Mouse (Mus musculus): Measurements from ENCODE around the gene Zfp51.
"Not testable (repeated sequence)": the region's sequence is repeated elsewhere in the genome, so short reads cannot be mapped to it uniquely, and the experiment has no call there.

The Zfp51 gene

DNA sequence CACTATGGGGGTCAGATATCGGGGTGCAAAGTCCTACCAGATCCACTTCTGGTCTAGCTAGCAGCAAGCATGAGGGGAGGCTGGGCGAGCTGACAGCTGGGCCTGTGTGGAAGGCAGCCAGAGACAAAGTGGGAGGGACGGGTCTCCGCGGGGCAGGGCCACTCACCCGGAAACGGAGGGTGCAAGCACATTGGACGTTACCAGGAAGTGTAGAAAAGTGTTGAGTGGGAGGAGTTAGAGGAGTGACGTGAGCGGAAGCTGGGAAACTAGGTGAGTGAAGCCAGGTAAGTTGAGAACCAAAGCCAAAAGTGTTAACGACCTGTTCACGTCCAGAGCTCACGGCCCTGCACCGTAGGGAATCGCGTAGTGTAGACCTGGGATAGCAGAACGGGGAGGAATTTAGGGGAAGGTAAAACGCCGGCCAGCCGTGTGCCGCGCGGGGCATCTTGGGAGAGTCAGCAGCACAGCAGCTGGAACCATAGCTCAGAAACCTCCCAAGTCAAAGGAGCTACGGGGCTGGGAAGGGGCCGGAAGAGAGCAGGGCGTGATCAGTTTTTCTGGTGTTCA is at the start of gene Zfp51:
Gene Zfp51, plus strand, starts transcription at position 237 of the 567 bp plus-strand sequence.
- peak; percentile 89 for DNase-seq (ENCODE audit: extremely low spot score)

DNA sequence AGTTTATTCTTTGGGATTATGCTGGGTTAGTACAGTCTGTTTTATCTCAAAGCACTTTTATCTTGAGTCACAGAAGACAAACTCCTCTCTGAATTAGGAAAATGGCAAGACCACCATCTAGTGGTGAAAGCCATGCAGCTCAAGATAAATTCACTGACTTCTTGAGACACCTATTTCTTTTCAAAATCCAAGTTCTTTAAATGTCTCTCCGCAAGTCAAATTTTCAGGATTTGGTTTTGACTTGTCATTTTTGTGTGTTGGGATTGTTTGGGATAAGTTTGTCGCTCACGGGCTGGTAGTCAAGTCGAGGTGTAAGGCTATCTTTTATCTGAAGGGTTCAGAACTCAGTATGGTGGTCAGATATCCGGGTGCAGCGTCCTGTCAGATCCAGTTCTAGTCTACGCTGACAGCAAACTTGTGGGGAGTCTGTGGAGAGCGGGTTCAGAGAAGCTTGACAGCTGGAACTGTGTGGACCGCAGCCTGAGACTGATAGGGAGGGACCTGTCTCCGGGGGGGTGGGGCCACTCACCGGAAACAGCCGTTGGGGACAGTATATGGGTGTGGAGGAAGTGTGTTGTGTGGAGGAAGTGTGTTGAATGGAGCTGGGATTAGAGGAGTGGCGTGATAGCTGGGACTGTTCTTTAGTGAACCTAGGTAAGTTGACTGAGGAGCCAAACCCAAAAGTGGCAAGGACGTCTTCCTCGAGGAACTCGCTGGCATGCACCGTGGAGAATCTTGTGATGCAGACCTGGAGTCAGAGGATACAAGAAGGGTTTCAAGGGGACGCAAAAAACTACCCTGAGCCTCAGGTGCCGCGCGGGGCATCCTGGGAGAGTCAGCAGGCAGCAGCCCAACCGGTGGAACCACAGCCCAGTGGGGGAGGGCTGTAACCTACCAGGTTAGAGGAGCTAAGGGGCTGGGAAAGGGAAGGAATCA is 27.2 kb upstream of the Zfp51 start, which contains the start of gene Zfp54:
Gene Zfp54, plus strand, starts transcription at position 564 of the 936 bp plus-strand sequence.
- peak; percentile 67 for DNase-seq (ENCODE audit: extremely low spot score)

DNA sequence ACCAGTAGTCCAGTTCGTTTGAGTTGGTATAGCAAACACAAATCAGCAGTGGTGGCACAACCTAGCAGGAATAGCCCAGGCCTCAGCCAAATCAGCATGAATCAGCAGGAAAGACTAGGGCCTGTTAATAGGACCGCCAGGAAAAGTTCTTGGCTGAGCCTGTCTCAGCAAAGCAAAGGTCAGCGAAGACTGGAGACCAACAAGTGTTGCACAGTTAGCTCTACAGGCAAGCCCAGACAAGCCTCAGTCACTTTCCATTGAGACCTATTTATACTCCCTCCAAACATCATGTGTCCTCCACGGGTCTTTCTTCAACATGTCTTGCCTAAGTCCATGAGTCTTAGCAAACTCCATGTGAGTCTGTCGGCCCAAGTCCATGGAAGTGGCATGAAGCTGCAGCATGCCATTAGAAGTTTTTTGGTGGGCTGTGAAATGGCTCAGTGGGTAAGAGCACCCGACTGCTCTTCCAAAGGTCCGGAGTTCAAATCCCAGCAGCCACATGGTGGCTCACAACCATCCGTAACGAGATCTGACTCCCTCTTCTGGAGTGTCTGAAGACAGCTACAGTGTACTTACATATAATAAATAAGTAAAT is 11.3 kb upstream of the Zfp51 start:
- not testable (repeated sequence) for DNase-seq (ENCODE audit: extremely low spot score)

DNA sequence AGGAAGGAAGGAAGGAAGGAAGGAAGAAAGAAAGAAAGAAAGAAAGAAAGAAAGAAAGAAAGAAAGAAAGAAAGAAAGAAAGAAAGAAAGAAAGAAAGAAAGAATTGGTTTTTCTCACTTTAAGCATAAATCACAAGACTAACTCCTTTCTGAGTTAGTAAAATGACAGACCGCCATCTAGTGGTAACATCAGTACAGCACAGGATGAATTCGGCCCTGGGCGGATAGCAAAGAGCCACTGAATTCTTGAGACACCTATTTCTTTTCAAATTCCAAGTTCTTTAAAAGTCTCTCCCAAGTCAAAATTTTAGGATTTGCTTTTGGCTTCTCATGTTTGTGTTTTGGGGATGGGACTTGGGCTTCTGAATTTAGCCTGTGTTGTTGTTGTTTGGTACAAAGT is 505 bp upstream of the Zfp51 start:
- peak; percentile 70 for DNase-seq (ENCODE audit: extremely low spot score)

DNA sequence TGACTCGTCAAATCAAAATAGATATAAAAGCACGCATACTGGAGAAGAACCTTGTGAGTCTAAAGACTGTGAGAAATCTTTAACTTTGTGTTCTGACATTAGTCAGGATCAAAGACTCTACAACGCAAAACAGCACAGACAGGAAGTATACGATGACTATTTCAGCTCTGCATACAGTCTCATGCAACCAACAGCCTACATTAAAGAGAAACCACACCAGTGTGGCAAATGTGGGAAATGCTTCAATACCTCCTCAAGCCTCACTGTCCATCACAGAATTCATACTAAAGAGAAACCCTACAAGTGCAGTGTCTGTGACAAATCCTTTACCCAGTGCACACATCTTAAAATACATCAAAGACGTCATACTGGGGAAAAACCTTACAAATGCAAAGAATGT is 13.4 kb downstream of the Zfp51 start:
- no peak for DNase-seq (ENCODE audit: extremely low spot score)

DNA sequence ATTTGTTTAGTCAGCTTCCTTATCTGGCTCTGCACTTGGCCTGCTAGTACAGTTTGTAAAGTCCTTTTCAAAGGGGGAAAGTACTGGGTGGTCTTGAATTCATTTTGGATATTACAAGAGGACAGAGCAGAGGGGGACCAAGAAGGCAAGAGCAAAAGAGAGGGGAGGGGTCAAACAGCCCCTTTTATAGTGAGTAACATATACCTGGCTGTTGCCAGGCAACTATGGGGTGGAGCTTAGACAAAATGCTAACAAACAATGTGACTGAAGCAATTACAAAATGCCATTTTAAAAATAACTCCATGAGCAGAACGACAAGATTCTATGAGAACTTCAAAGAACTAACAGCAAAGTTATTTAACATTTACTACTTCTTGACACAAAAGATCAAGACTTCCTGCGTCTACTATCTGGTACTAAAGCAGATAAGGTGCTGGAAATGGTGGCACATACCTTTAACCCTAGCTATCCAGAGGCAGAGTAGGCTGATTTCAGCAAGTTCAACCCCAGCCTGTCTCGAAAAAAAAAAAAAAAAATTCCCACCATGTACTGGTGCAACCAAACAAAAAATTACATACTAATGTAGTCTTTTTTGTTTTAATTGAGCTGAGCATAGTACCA is 22.0 kb downstream of the Zfp51 start:
- DNase-seq (ENCODE audit: extremely low spot score): no peak

DNA sequence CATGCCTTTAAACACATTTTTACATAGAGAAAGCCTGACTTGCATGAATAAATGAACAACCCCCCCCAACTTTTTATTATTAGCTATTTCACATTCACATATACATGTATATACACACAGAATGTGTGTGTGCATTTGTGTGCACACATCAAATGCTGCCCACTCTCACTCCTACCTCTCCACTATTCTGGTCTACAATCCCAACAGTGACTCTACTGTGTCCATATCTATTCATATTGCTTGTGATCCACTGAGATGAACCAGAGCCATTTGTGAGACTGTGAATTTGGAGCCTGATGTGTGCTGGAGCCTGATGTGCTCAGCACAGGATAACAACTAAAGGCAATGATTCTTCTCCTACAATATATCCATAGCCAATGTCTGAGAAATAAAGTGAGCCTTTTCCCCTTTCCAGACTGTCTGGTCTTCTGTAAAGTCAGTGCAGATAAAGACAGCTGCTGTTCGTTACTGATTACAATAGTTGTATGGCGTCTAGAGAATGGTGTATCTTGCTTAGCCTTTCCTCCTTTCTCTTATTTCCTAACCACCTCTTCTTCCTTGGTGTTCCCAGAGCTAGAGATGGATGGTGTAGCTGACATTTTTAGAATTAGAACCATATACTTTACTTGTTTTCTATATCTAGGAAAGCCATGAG is 22.6 kb downstream of the Zfp51 start:
- no peak for DNase-seq (ENCODE audit: extremely low spot score)

DNA sequence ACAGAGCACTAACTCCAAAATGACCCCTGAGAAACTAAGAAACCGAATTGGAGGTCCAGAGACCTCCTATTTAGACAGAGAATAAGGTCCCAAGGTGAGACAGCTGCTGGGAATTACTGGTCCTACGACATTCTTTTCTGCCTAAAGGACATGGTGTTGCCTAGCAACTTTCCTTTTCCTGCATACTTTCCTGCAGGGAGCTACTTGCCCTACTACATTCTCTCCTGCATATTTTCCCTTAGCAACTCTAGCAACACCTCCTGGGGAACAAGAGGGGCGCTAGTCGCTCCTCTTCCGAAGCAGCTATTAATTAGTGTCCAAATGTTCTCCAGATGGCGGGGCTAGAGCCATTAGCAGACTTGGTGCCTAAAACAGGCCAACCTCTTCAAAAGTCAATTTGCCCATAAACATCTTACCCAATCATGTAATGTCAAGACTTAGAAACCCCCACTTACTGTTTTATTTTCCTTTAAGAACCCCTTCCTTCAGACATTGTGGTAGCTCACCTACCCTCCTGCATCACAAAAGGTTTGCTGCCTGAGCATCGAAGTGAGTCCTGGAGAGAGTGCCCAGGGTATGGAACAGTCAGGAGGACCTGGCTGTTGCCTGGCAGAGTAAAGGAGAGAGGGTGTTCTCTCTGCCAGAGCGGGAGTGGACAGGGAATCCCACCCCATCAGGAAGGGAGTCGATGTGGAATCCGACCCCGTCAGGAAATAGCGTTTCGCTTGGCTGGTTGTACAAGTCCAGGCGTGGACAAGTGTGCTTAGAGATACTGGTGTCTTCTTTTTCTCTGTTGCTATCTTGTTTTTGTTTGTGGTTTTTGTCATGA is 23.4 kb downstream of the Zfp51 start:
- peak; percentile 48 for DNase-seq (ENCODE audit: extremely low spot score)

DNA sequence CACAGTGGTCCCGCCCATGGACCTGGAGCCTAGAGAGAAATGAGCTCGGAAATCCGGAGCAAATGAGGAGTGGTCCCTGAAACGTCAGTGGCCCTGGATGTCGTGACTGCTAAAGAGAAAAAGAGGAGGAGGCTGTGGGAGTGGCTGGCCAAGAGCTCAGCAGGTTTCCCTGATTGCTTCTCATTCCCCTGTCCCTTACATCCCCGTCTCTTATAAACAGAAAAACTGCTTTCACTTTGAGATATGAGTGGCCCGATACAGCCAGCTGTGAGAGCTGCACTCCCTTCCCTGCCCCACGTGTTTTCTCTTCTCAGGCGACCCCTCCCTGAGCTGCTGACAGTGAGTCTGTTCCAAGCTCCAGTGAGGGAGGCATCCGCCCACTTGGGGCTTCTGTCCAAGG is 24.6 kb downstream of the Zfp51 start:
- DNase-seq (ENCODE audit: extremely low spot score): not testable (repeated sequence)

DNA sequence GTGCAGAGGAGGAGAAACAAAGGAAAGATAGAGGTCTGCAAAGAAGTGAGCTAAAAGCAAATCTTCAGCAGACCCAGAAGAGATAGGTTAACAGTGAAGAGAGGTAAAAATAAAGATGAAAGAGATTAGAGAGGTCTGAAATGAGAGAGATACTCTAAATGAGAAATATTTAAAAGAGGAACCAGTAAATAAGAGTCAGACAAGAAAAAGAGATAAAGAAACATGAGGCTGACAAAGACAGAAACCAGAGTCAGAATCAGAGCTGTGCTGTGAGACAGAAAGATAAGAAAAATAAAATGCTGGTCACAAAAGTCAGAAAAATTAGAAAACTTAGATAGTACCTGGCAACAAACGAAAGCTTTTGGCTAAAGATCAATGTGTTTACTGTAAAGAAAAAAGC is 25.1 kb downstream of the Zfp51 start:
- DNase-seq (ENCODE audit: extremely low spot score): not testable (repeated sequence)

DNA sequence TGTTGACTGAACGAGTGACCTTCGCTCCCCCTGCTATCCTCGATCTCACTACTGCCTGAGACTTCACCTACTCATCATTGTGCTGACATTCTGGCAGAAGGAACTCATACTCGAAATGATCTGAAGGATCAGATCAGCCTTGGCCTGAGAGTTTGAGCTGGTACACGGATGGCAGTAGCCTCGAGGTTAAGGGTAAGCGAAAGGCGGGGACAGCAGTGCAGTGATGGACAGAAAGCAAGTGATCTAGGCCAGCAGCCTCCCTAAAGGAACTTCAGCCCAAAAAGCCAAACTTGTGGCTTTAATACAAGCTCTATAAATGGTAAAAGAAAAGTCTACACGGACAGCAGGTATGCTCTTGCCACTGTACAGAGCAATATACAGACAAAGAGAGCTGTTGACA is 26.2 kb downstream of the Zfp51 start:
- DNase-seq (ENCODE audit: extremely low spot score): not testable (repeated sequence)

DNA sequence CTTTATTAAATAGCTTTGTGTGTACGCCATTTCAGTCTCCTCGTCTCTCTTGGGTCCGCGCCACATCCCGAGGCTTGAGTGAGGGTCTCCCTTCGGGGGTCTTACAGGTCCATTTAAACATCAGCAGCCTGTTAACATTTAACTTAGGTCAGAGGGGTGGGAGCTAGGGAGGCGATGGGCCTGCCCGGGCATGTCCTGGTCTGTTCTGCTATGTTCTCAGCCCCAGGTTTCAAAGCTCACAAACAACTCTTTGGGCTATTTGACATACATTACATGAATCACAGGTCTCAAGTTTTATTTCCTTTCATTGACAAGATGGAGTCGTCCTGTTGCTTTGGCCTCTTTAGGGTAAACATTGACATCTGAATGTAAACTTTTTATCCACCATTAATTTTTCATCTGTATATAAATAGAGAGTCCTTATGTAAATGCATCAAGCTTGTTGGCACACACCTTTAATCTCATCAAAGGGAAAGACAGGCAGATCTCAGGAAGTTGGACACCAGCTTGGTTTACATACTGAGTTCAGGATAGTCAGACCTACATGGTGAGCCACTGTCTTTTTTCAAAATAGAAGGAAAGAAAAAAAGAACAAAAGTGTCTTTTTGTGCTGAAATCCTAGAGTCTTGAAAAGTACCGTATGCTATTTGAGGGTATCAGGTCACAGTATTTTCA is 28.1 kb downstream of the Zfp51 start:
- DNase-seq (ENCODE audit: extremely low spot score): not testable (repeated sequence)

DNA sequence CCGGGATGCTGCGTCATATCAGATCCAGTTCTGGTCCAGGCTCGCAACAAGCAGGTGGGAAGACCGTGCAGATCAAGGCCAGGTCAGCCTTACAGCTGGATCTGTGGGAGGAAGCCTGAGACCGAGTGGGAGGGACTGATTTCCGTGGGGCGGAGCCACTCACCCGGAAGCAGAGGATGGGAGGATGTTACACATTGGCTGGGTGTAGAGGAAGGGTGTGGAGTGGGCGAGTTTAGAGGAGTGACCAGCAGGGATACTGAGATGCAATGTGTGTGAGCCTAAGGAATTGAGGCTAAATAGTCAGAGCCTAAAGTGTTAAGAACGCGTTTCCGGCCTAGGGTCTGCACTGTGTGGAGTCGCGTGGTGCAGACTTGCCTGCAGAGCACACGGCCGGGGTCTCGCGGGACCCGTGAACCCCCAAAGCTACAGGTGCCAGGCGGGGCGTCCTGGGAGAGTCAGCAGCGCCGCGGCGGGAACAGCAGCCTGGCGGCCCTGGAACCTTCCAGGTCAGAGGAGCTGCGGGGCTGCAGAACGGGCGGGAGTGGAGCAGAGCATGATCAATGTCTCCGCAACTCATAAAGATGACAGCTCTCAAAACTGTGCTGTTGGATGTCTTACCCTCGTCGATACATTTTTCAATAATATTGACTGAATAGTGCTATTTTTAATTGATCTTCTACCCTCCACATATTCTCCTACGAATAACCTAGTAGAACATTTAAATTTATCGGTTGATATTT is 38.8 kb downstream of the Zfp51 start, which contains the start of gene Zfp53:
Gene Zfp53, plus strand, starts transcription at position 239 of the 740 bp plus-strand sequence.
- peak; percentile 87 for DNase-seq (ENCODE audit: extremely low spot score)

DNA sequence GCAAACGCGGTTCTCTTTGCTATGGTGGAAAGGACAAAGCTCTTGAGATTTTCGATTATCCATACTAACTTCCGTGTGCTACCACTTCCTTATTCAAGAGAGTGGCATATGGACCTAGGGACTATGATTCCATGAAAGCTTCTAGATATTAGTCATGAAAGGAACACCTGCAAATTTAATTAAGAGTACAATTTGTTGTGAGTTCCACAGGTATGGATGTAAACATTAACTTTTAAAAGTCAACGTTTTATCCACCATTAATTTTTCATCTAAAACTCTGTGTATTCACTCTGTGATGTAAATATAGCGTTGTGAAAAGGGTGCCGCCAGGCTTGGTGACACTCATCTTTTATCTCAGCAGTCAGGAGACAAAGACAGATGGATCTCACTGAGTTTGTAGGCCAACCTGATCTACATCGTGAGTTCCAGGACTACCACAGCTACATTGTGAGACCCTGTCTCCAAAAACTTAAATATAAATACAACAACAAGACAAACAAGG is 39.4 kb downstream of the Zfp51 start:
- DNase-seq (ENCODE audit: extremely low spot score): no peak

DNA sequence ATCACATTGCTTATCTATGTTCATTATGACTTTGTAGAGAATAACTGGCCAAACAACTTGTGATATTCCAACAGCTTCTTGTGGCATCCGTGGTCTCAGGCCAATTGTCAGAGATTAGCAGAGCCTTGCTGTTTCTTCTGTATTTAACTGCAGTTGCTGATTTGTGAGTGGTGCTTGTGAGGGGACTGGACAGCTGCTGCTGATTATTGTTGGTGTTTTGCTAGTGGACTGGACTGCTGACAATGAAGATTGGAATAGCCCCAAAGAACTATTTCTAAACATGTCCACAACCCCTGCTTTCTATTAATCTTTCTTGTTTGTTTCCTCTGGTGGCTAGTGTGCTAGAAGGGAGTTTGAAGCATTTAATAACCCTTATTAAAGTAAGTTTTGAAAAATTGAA is 51.2 kb downstream of the Zfp51 start:
- no peak for DNase-seq (ENCODE audit: extremely low spot score)

DNA sequence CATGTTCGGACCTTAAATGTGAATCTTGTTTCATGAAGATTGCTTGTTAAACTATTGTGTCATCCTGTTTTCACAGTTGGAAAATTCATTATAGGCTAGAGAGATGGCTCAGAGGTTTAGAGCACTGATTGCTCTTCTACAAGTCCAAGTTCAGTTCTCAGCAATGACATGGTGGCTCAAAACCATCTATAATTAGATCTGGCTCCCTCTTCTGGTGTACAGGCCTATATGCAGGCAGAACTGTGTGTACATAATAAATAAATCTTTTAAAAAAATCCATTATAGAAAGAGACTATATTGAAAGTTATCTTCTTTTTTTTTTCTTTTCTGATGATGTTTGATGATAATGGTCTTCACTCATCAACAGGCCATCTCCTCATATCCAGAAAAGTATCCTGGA is 54.4 kb downstream of the Zfp51 start:
- DNase-seq (ENCODE audit: extremely low spot score): no peak

DNA sequence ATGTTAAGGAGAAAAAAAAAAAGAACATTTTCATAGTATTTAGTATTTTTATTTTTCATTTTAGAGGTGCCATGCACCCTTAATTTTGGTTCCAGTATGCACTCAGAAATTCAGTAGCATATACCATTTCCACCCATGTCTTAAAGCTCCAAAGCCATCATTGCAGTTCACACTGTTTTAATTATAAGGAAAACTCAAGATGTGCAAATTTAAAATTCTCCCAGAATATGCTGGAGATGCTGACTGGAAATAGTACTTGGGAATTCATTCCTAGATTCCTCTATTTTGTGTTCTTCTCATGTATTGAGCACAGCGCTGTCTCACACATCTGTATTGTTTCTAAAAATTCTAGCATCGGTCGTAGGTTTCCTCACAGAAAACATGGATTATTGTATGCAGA is 56.1 kb downstream of the Zfp51 start:
- DNase-seq (ENCODE audit: extremely low spot score): no peak

DNA sequence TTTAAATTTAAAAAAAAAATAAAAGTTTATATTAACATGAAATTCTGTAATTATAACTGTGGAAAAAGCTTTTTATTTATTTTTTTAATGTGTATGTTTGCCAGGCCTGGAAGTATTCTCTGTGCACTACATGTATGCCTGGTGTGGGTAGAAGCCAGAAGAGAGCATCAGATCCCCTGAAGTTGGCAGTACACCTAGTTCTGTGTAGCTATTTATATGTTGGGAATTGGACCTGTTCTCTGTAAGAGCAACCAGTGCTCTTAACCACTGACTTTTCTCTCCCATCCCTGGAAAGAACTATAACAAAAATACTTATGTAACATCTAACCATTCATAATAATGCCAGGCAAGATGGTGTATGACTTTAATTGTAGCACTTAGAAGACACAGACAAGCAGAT is 59.6 kb downstream of the Zfp51 start:
- DNase-seq (ENCODE audit: extremely low spot score): no peak

All from embryo, embryonic 9.5 days (tissue).